Mouse (Mus musculus) liver, adult 2 months (tissue): ENCODE measurements at regions not wholly inside any gene's neighbourhood (a gene's known extent, or its start where the extent isn't known, plus 50 kb on each side); places are given as distances from the start of the nearest gene placed in this dataset.
"Not testable (repeated sequence)": the region's sequence is repeated elsewhere in the genome, so short reads cannot be mapped to it uniquely, and the experiment has no call there.

Experiments
- DNase-seq: peaks from one replicate; pipeline ENCODE4 v3.0.0-alpha.2; 2011; ENCODE audit warnings: low read depth, low spot score; ENCODE audit errors: extremely low read depth
- H3K27ac ChIP-seq: fragments of 200-500 bp; replicated peaks from 2 replicates; pipeline ENCODE4 v1.5.1; 2012; ENCODE audit warnings: low read depth, mild to moderate bottlenecking, control low read depth, inconsistent platforms, low read length; ENCODE audit not compliant: insufficient read depth
- H3K27me3 ChIP-seq: fragments of 200-500 bp; 2 replicates; pipeline ENCODE4 v1.6.1; 2012; ENCODE audit warnings: mild to moderate bottlenecking, moderate library complexity, low read length, inconsistent platforms; ENCODE audit not compliant: control insufficient read depth, insufficient read depth
- H3K36me3 ChIP-seq: fragments of 200-500 bp; 2 replicates; pipeline ENCODE4 v1.6.1; 2012; ENCODE audit warnings: low read length, inconsistent platforms; ENCODE audit not compliant: control insufficient read depth, insufficient read depth
- H3K4me1 ChIP-seq: fragments of 200-500 bp; 2 replicates; pipeline ENCODE4 v1.6.1; 2011; ENCODE audit warnings: low read length; ENCODE audit not compliant: control insufficient read depth, insufficient read depth
- H3K4me3 ChIP-seq: fragments of 200-500 bp; 2 replicates; pipeline ENCODE4 v1.5.1; 2011; ENCODE audit warnings: low read depth, mild to moderate bottlenecking, control low read depth, low read length, moderate library complexity; ENCODE audit not compliant: insufficient read depth
- H3K79me2 ChIP-seq: fragments of 200-500 bp; 2 replicates; pipeline ENCODE4 v1.6.1; 2012; ENCODE audit warnings: inconsistent platforms, mild to moderate bottlenecking, low read length, moderate library complexity; ENCODE audit not compliant: control insufficient read depth, insufficient read depth
- H3K9ac ChIP-seq: fragments of 200-500 bp; 2 replicates; pipeline ENCODE4 v1.6.1; 2012; ENCODE audit warnings: low read depth, mild to moderate bottlenecking, control low read depth, inconsistent platforms, low read length
- CTCF ChIP-seq: fragments of 200-500 bp; IDR thresholded peaks from 2 replicates; pipeline ENCODE4 v1.5.1; 2011; ENCODE audit warnings: low read depth, low read length, control low read depth
- POLR2A ChIP-seq: fragments of 200-500 bp; IDR thresholded peaks from 2 replicates; pipeline ENCODE4 v1.6.1; 2011; ENCODE audit warnings: low read length, control low read depth; ENCODE audit not compliant: insufficient read depth; ENCODE audit errors: extremely low read depth
- WGBS: fragments of 180-500 bp; shearing (Covaris S2); methylation state at CpG from one replicate; pipeline ENCODE4 v1.1.7; 2018; 5-methylcytosine and 5-hydroxymethylcytosine counted together

- WGBS = 86% methylated on average over 2 of the region's 2 CpGs
- H3K4me3 ChIP-seq = no peak overlapping the region
These were observed 73.5 kb upstream of the Vrk2 start for GRCm38 (mm10) chr11:26667251-26667650.

GRCm38 (mm10) chr11:26660878-26661277 is 67.1 kb upstream of the Vrk2 start:
- Histone ChIP-seq H3K4me1 (no peaks in the 10 kb centered on the region), H3K79me2 (no peaks in the 10 kb centered on the region), H3K27ac (no peak overlapping the region), H3K27me3 (no peaks in the 10 kb centered on the region), H3K9ac (no peak overlapping the region), H3K4me3 (no peak overlapping the region), H3K36me3 (no peaks in the 10 kb centered on the region)
- DNase-seq = no peak
- TF ChIP-seq POLR2A (no peak), CTCF (no peak)

More at GRCm38 (mm10) chr11:26667251-26667650, 73.5 kb upstream of the Vrk2 start:
- Histone ChIP-seq H3K79me2 (no peaks in the 10 kb centered on the region), H3K27me3 (no peaks in the 10 kb centered on the region), H3K4me1 (no peaks in the 10 kb centered on the region), H3K36me3 (no peaks in the 10 kb centered on the region), H3K9ac (no peak overlapping the region), H3K27ac (no peak overlapping the region)
- TF ChIP-seq POLR2A (no peak), CTCF (no peak)
- no peak for DNase-seq

GRCm38 (mm10) chr11:26649165-26649564 is 55.4 kb upstream of the Vrk2 start:
- H3K27ac ChIP-seq, H3K4me3 ChIP-seq, H3K79me2 ChIP-seq, H3K4me1 ChIP-seq, H3K27me3 ChIP-seq, DNase-seq, H3K36me3 ChIP-seq, H3K9ac ChIP-seq: not testable (repeated sequence)
